Mouse (Mus musculus) retina, postnatal 7 days (tissue): ENCODE results near the gene Lcn8.
"Not testable (repeated sequence)": the region's sequence is repeated elsewhere in the genome, so short reads cannot be mapped to it uniquely, and the experiment has no call there.

Experiments used
- DNase-seq: peaks from one replicate; pipeline ENCODE4 v3.0.0-alpha.2; 2012; ENCODE audit warnings: low read depth, low spot score

Lcn8 gene

GRCm38 (mm10) chr2:25666516-25666915 lies 13.6 kb downstream of the Lcn8 start:
- no peak for DNase-seq

GRCm38 (mm10) chr2:25676486-25676885 lies 23.6 kb downstream of the Lcn8 start, which contains the start of gene Lcn6:
TSS of gene Lcn6 (plus strand) at chr2:25676786.
- DNase-seq = no peak

GRCm38 (mm10) chr2:25679559-25679958 lies 26.6 kb downstream of the Lcn8 start:
- DNase-seq = no peak

GRCm38 (mm10) chr2:25682426-25682825 lies 29.5 kb downstream of the Lcn8 start, which contains the start of gene Lcn10:
TSS of gene Lcn10 (plus strand) at chr2:25682726.
- DNase-seq = no peak

- no peak for DNase-seq
Measured at GRCm38 (mm10) chr2:25686941-25687340, 34.0 kb downstream of the Lcn8 start.

GRCm38 (mm10) chr2:25694605-25695004 lies 41.7 kb downstream of the Lcn8 start:
- peak; percentile 47 for DNase-seq

GRCm38 (mm10) chr2:25696951-25697350 lies 44.0 kb downstream of the Lcn8 start:
- no peak for DNase-seq

- no peak for DNase-seq
Measured at GRCm38 (mm10) chr2:25698696-25699095, 45.8 kb downstream of the Lcn8 start.

GRCm38 (mm10) chr2:25699743-25700142 lies 46.8 kb downstream of the Lcn8 start, which contains the start of gene Obp2a:
TSS of gene Obp2a (plus strand) at chr2:25700043.
- DNase-seq = not testable (repeated sequence)

- no peak for DNase-seq
Measured at GRCm38 (mm10) chr2:25701001-25701400, 48.1 kb downstream of the Lcn8 start.

GRCm38 (mm10) chr2:25703706-25704105 lies 50.8 kb downstream of the Lcn8 start:
- no peak for DNase-seq
